Mouse (Mus musculus) thymus, adult 2 months (tissue): Measurements from ENCODE around the gene Cep78.

Experiments
- CTCF ChIP-seq: fragments of 200-500 bp; IDR thresholded peaks from 2 replicates; pipeline ENCODE4 v1.5.1; 2012; ENCODE audit warnings: mild to moderate bottlenecking, control low read depth, low read length, moderate library complexity, borderline replicate concordance; ENCODE audit not compliant: control insufficient read depth, poor library complexity, insufficient read depth; ENCODE audit errors: extremely low read depth
- POLR2A ChIP-seq: fragments of 200-500 bp; IDR thresholded peaks from 2 replicates; pipeline ENCODE4 v1.6.1; 2012; ENCODE audit warnings: mild to moderate bottlenecking, low read length, control low read depth, moderate library complexity; ENCODE audit not compliant: control insufficient read depth, poor library complexity, insufficient read depth; ENCODE audit errors: extremely low read depth

GRCm38 (mm10) chr19:15925719-15926045 lies 59.1 kb downstream of the Cep78 start:
- TF ChIP-seq CTCF (no peak), POLR2A (no peak)
